ENCODE assay signal across 18 mouse cellular contexts in the genomic region with DNA sequence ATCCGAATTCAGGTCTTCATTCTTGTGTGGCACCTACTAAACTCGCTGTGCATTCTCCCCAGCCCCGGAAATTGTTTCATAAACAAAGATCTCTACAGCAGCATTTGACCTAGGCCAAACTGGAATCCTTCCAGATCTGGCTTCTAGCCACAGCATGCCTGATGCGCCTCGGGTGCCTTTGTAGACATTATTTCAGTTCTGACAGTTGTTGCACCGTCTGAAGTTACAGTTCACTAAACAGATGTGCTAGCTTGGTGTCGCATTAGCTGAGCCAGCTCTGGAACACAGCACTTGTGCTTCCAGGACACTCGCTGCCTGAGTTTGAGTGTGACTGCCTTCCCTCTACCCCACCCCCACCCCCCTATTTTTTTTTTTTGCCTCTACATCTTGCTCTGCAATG.
A peak's percentile ranks its signal among the peaks of the same experiment; 100 is the strongest.
DNase-seq lines count a peak whose midpoint lies in the region; ATAC-seq and TF ChIP-seq lines count a peak whose summit lies in the region.
"Had no signal": no experiment of that assay in that cellular context is flagged by ENCODE, and none has a peak within 500 bp of the region (broad histone marks: within the 10 kb centered on the region; RNA-seq: fewer than 3 reads in every experiment).

No protein-coding gene starts in this region.

- DNase-seq in adrenal gland, adult 2 months, result peak; percentile 25
- no peak for DNase-seq in adrenal gland, postnatal 4 days (ENCODE audit: low spot score in 2 of 2)
- DNase-seq in kidney, adult 2 months, result peak; percentile 51
- DNase-seq in kidney, postnatal 14 days, result peak; percentile 40
- DNase-seq in lung, postnatal 36 days, result peak; percentile 45
- no peak for DNase-seq in spleen, postnatal 14 days (ENCODE audit: low spot score in 2 of 2)
- DNase-seq: cerebellum, adult 2 months; heart, adult 11 months; right cerebral cortex, postnatal 4 days had no signal

- no peak for TF ChIP-seq CTCF in kidney, adult 2 months (conservative IDR thresholded peaks at IDR 0.05; ENCODE audit: insufficient read depth, insufficient read length, low read depth, low read length)
- TF ChIP-seq CTCF in intestine, postnatal 0 days (IDR thresholded peaks at IDR 0.05; ENCODE audit: low read depth), result no peak

- H3K4me3 ChIP-seq in kidney, adult 2 months (ENCODE audit: insufficient read depth, low read depth, low read length), result no peak overlapping the region
- no peak overlapping the region for H3K4me3 ChIP-seq in kidney, embryonic 14.5 days (ENCODE audit: low read length)
- no peak overlapping the region for H3K4me3 ChIP-seq in intestine, postnatal 0 days (ENCODE audit: low read depth, low read length)
- H3K4me3 ChIP-seq: forebrain, embryonic 12.5 days; heart, embryonic 15.5 days; hindbrain, embryonic 12.5 days; liver, embryonic 12.5 days; neural tube, embryonic 12.5 days had no signal

- no peaks in the 10 kb centered on the region for H3K27me3 ChIP-seq in kidney, adult 2 months (replicated peaks; ENCODE audit: control insufficient read depth, insufficient read depth, low read length)
- H3K27me3 ChIP-seq in kidney, embryonic 14.5 days (ENCODE audit: control insufficient read depth, insufficient read depth, low read length), result no peaks in the 10 kb centered on the region
- no peaks in the 10 kb centered on the region for H3K27me3 ChIP-seq in intestine, postnatal 0 days (replicated peaks; ENCODE audit: control insufficient read depth, insufficient read depth, low read length)
- H3K27me3 ChIP-seq: forebrain, embryonic 12.5 days; heart, embryonic 15.5 days; hindbrain, embryonic 12.5 days; liver, embryonic 12.5 days; neural tube, embryonic 12.5 days had no signal

- H3K27ac ChIP-seq in kidney, adult 2 months (ENCODE audit: insufficient read depth, low read depth, low read length), result no peak overlapping the region
- no peak overlapping the region for H3K27ac ChIP-seq in kidney, embryonic 14.5 days (ENCODE audit: low read depth, low read length)
- no peak overlapping the region for H3K27ac ChIP-seq in intestine, postnatal 0 days (ENCODE audit: low read depth, low read length)
- H3K27ac ChIP-seq: forebrain, embryonic 12.5 days; heart, embryonic 15.5 days; hindbrain, embryonic 12.5 days; liver, embryonic 12.5 days; neural tube, embryonic 12.5 days had no signal

- no peak for ATAC-seq in kidney, embryonic 14.5 days (ENCODE audit: low FRiP score, low TSS enrichment)
- ATAC-seq in intestine, postnatal 0 days, result no peak
- ATAC-seq: activated CD4-positive, CD25-positive, alpha-beta regulatory T cell, adult 4 months; liver, embryonic 12.5 days; midbrain, embryonic 16.5 days had no signal

- H3K4me1 ChIP-seq in kidney, adult 2 months (ENCODE audit: control insufficient read depth, insufficient read depth, low read length), result peaks cover 3% of the 10 kb centered on the region; the same call in 1 of the 2 replicates
- no peaks in the 10 kb centered on the region for H3K4me1 ChIP-seq in kidney, embryonic 14.5 days (ENCODE audit: control insufficient read depth, insufficient read depth, low read length)
- H3K4me1 ChIP-seq in intestine, postnatal 0 days (replicated peaks; ENCODE audit: control insufficient read depth, insufficient read depth, low read length), result no peaks in the 10 kb centered on the region
- H3K4me1 ChIP-seq: forebrain, embryonic 12.5 days; heart, embryonic 15.5 days; hindbrain, embryonic 12.5 days; liver, embryonic 12.5 days; neural tube, embryonic 12.5 days had no signal

- no peaks in the 10 kb centered on the region for H3K36me3 ChIP-seq in kidney, adult 2 months (ENCODE audit: control insufficient read depth, insufficient read depth, low read length)
- H3K36me3 ChIP-seq in kidney, embryonic 14.5 days (ENCODE audit: control insufficient read depth, insufficient read depth, low read length), result no peaks in the 10 kb centered on the region
- H3K36me3 ChIP-seq in intestine, postnatal 0 days (ENCODE audit: control insufficient read depth, insufficient read depth), result no peaks in the 10 kb centered on the region
- H3K36me3 ChIP-seq: forebrain, embryonic 12.5 days; heart, embryonic 15.5 days; hindbrain, embryonic 12.5 days; liver, embryonic 12.5 days; neural tube, embryonic 12.5 days had no signal

- no peak overlapping the region for H3K9ac ChIP-seq in kidney, embryonic 14.5 days (ENCODE audit: low read depth, low read length)
- no peak overlapping the region for H3K9ac ChIP-seq in intestine, postnatal 0 days (ENCODE audit: low read depth, low read length)
- H3K9ac ChIP-seq: forebrain, embryonic 12.5 days; heart, embryonic 15.5 days; hindbrain, embryonic 12.5 days; liver, embryonic 12.5 days; neural tube, embryonic 12.5 days had no signal

- WGBS in kidney, adult 2 months, result 32% methylated on average over 8 of the region's 8 CpGs
- WGBS in kidney, embryonic 14.5 days, result 58% methylated on average over 8 of the region's 8 CpGs
- WGBS in intestine, postnatal 0 days, result 56% methylated on average over 8 of the region's 8 CpGs

- no peak for TF ChIP-seq POLR2A in kidney, adult 2 months (IDR thresholded peaks at IDR 0.05; ENCODE audit: low read depth, low read length)

- no peak overlapping the region for H3K4me2 ChIP-seq in kidney, embryonic 14.5 days (replicated peaks; ENCODE audit: low read depth, low read length)
- H3K4me2 ChIP-seq in intestine, postnatal 0 days (replicated peaks; ENCODE audit: low read depth), result no peak overlapping the region
- H3K4me2 ChIP-seq: forebrain, embryonic 12.5 days; heart, embryonic 15.5 days; hindbrain, embryonic 12.5 days; liver, embryonic 12.5 days; neural tube, embryonic 12.5 days had no signal

- no peaks in the 10 kb centered on the region for H3K9me3 ChIP-seq in kidney, embryonic 14.5 days (ENCODE audit: control insufficient read depth, low read length)
- no peaks in the 10 kb centered on the region for H3K9me3 ChIP-seq in intestine, postnatal 0 days (ENCODE audit: control insufficient read depth)
- H3K9me3 ChIP-seq: forebrain, embryonic 12.5 days; heart, embryonic 15.5 days; hindbrain, embryonic 12.5 days; liver, embryonic 12.5 days; neural tube, embryonic 12.5 days had no signal

Comparison
In these comparisons a context has a peak if more than half of its experiments do, and no peak if none do; other contexts are left out.
1. DNase-seq: peak in adrenal gland, adult 2 months (single experiment), kidney, adult 2 months (single experiment), kidney, postnatal 14 days (single experiment) and lung, postnatal 36 days (single experiment); none in adrenal gland, postnatal 4 days (0 of 2) and spleen, postnatal 14 days (0 of 2).